Mouse (Mus musculus) c-Kit-positive CD71-positive TER-119-negative erythroid progenitor cells, embryonic 14.5 days (primary cell): ENCODE measurements around the gene Cap2.

Experiments used
- DNase-seq: peaks from one replicate; pipeline ENCODE4 v3.0.0-alpha.2; 2013; ENCODE audit warnings: low read depth

Gene Cap2

DNA sequence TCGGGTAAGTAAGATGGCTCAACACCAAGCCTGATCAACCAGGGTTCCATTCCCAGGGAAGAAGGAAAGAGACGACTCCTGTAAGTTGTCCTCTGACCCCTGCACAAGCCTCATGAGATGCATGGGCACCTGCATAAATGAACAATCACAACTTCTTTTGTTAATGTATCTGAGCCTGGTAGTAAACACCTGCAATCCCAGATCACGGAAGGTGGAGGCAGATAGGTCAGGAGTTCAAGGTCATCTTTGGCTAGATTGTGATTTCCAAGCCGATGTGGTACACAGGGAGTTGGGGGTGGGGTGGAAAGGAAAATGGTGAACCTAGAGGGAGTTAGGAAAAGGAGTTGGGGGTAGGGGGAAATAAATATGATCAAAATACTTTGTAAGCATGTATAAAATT is 131.1 kb downstream of the Cap2 start:
- DNase-seq, result no peak

DNA sequence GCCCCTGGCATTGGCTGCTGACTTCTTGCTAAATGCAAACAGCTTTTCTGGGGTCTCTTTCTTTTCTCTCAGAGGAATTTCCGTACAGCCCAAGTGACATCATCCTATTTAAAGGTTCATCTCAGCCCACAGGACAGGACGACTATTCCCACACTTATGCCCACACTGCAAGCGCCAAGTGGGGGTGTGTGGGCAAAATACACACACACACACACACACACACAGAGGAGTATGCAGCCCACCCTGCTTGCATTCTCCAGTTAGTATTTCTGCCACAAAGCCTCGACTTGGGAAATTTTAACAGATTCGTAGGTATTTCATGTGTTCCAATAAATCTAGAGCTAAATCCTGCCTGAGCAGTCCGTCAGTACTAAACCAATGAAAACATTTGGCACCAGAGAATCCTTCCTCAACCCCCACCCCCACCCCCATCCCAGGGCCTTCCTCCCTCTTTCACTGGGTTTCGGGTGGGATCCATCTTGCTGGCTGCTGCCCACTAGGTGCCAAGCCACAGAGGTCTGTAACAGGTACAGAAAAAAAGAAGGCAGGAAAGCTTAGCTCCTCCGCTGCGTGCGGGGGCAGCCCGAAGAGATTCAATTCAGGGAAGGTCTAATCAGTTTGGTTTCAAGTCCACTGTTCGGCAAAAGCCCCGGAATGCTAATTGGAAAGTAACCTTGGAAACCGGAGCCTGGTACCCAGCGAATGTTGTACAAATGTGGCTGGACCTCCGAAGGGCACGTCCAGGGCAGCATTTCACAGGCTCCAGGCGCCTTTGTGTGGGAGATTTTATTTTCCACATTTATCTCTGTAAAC is 131.9 kb downstream of the Cap2 start:
- no peak for DNase-seq

DNA sequence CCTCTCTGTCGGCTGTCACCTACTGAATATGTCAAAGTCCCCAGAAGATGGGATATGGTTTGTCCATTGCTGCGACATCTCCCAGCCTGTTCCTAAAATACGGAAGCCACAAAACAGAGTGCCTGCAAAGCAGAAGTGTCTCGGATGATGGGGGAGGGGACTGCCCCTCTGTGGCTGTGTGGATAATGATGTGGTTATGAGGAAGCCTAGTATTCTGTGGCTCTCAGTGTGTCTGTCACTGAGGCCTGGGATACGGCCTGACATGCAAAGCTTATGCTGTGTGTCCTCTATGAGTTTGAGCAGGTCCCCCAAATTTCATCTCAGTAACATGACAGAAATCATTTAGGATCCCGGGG is 132.5 kb downstream of the Cap2 start:
- DNase-seq, result no peak

- no peak for DNase-seq
These were observed 139.2 kb downstream of the Cap2 start for GRCm38 (mm10) chr13:46640608-46641468.

GRCm38 (mm10) chr13:46642318-46642717 is 140.7 kb downstream of the Cap2 start:
- DNase-seq, result no peak

GRCm38 (mm10) chr13:46644175-46644574 is 142.5 kb downstream of the Cap2 start:
- no peak for DNase-seq

- no peak for DNase-seq
These were observed 143.8 kb downstream of the Cap2 start for GRCm38 (mm10) chr13:46645476-46645875.

- DNase-seq, result no peak
These were observed 150.2 kb downstream of the Cap2 start for GRCm38 (mm10) chr13:46651853-46652252.

DNA sequence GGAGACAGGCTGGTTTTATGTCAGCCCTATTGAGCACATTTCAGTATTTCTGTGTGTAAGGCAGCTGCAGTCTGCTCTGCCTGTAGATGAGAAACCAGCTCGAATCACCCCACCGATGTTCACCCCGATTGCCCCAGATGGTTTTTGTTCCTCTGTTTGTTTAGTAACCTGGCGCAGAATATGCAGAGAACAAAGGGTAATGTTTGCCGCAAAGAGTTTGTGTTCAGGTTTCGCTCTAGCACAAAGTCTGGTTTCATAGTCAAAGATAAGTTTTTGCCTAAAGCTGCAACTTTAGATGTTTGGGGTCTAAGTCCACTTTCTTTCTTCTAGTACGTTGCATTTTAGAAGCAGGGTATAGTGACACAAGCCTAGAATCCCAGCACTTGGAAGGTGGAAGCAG is 151.0 kb downstream of the Cap2 start:
- DNase-seq, result no peak

DNA sequence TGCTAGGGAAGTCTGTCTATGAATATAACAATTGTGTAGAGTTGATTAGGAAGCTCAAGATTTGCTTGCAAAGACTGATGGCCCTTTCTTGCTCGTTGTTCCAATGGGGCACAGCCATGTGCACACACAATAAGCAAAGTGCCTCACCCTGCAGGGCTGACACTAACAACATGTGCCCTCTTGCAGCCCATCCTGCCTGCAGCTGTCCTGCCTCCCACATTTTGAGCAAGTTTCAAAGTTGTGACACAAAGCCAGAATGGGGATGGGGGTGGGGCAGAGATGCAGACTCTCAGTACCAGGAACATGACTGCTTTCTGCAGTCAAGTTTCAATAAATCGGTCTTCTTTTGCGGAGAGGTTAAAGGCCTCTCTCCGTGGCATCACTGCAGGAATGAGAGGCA is 152.0 kb downstream of the Cap2 start:
- no peak for DNase-seq

DNA sequence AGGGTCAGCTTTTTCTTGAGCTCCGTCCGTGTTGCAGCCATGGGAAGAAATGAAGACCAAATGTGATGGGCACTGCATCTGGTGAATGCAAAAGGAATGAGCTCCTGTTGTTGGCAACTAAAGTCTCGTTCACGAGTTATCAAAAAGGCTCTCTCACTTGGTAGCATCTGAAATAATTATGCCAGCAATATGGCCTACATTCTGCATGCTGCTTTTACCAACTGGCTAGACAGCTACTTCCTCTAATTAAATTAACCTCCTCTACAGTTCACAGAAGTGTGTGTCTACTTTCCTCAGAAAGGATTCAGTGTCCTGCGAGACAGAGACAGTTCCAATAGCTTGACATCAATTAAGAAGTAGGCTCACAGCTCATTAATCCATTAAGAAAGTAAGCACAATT is 152.9 kb downstream of the Cap2 start:
- no peak for DNase-seq

DNA sequence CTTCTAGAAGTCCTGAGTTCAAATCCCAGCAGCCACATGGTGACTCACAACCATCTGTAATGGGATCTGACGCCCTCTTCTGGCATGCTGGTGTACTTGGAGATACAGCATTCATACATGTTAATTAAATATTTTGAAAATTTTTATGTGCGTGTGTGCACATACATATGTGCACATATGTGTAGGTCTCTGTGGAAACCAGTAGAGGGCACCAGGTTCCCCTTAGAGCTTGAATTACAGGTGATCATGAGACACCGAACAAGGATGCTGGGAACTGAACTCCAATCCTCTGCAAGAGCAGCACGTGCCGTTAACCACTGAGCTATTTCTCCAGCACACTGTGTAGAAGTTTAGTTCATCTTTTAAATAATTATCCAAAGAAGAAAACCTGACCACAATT is 157.6 kb downstream of the Cap2 start:
- DNase-seq, result no peak

DNA sequence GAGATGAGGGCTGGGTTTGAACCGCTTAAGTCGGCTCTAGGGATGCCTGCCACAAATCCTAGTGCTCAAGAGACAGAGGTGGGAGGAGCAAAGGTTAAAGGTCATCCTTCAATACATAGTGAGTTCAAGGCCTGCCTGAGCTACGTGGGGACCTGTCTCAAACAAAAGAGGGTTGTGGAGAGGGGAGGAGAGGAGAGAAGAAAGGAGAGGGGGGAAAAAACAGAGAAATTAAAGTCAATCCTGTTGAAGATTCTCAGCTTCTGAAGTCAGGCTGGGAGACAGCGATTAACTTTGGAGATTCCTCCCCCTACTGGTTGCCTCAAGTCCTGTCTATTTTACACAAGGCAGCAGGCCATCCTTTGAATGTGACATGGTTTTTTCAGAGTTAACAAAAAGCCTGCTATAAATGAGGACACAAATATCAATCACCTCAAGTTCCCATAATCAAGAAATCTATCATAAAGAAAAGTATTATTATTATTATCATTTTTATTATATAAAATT is 161.9 kb downstream of the Cap2 start:
- DNase-seq, result no peak

- DNase-seq, result peak; percentile 83
These were observed 167.5 kb downstream of the Cap2 start, which contains the start of gene Fam8a1 for GRCm38 (mm10) chr13:46669048-46669619. Gene Fam8a1 (plus strand): TSS chr13:46669522.

DNA sequence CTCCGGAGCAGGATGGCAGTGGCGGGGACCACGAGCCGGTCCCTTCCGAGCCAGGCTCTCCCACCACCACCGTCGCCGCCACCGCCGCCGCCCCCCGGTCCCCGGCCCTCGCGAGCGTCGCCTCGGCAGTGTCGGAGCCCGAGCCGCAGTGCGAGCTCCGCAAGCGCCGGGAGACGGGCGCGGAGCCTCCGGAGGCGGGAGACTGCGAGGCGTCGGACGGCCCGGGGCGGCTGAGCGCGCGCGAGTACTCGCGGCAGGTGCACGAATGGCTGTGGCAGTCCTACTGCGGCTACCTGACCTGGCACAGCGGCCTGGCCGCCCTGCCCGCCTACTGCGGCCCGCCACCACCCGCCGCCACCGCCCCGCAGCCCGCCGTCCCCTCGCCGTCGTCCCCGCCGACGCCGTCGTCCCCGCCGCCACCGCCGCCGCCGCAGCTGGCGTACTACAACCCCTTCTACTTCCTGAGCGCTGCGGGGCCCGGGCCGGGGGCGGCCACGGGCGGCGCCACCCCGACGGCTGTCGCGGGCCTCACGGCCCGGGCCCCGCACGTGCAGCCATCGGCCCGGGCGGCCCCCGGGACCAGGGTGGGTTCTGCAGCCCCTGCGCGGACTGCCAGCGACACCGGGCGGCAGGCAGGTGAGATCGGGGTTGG is 168.1 kb downstream of the Cap2 start:
- DNase-seq, result no peak

DNA sequence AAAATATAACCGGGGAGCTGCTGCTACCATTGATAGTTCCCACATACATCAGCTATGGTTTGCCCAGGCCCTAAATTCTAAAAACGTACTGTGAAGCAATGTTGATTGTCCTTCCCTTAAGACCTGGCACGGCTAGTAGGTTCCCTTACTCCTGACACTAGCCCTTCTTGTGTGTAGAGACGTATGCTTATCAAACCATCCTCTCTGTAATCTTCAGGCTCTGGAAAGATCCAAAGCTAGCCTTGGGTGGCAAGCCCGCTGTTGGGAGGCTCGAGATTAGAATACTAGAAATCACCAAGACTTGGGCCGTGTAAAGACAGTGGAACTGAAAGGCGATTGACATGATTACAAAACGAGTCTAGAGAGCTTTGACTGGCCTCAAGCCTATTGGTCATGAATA is 168.9 kb downstream of the Cap2 start:
- peak; percentile 28 for DNase-seq

DNA sequence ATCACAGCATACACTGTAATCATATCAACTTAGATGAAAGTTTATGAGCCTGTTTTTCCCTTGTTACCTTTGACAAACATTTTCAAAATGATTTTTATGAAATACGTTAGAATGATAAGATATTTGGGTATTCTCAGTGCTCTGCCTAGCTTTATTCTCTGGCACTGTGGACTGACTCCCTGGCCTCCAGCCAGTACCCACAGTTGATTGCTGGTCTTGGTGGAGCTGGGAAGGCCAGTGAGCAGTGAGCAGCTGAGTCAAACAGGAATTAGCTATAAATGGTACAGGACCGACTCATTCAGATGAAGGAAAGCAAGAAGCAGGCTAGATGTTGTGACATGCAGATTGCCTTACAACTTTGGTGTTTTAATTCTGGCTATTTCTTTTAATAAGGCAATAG is 173.0 kb downstream of the Cap2 start:
- no peak for DNase-seq

DNA sequence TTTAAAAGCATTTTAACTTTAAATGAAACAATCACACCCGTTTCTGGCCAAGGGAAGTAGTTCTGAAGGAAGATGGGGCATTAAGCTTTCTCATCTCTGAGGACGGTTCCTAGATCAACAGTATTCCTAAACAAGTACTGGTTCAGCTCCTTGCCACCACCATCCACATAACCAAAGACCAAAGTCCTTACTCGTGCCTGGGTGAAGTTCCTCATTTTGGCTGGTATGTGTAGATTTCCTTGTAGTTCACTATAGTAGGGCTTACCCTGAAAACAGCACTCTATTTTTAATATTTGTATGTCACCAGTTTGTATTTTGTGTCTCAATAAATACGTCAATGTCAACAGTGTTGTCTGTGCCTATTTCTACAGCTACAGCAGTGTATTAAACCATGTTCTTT is 176.1 kb downstream of the Cap2 start:
- no peak for DNase-seq

- no peak for DNase-seq
These were observed 181.3 kb downstream of the Cap2 start for GRCm38 (mm10) chr13:46682921-46683320.

- no peak for DNase-seq
These were observed 181.7 kb downstream of the Cap2 start for GRCm38 (mm10) chr13:46683370-46683769.

- DNase-seq, result no peak
These were observed 189.1 kb downstream of the Cap2 start for GRCm38 (mm10) chr13:46690559-46691241.
